In genomic region chr2:28270561-28270960, GRCm38 (mm10) we compare ENCODE assay signal across 9 mouse cellular contexts.
DNase-seq lines count a peak whose midpoint lies in the region; ATAC-seq lines count a peak whose summit lies in the region.
"Had no signal": no experiment of that assay in that cellular context is flagged by ENCODE, and none has a peak within 500 bp of the region (broad histone marks: within the 10 kb centered on the region; RNA-seq: fewer than 3 reads in every experiment).

No protein-coding gene starts in this region.

- no peak for DNase-seq in hindbrain, embryonic 10.5 days (ENCODE audit: low spot score)
- DNase-seq in hindbrain, embryonic 11.5 days (ENCODE audit: low spot score): no peak
- DNase-seq in cerebellum, adult 18-20 months: peak; percentile 58 to 60
- DNase-seq in lung, postnatal 4 days: peak; percentile 41 to 68
- no peak for DNase-seq in layer of hippocampus, adult 18-20 months (ENCODE audit: low spot score in 2 of 2)
- DNase-seq in urinary bladder, postnatal 36 days (ENCODE audit: low spot score in 2 of 2): no peak
- DNase-seq in testis, postnatal 14 days (ENCODE audit: low spot score): no peak

- H3K4me1 ChIP-seq in hindbrain, embryonic 10.5 days (replicated peaks): peaks cover 39% of the 10 kb centered on the region
- H3K4me1 ChIP-seq in hindbrain, embryonic 11.5 days (replicated peaks; ENCODE audit: control insufficient read depth, insufficient read depth, low read length): no peaks in the 10 kb centered on the region; the same call in 1 of the 2 replicates
- H3K4me1 ChIP-seq in forebrain, embryonic 15.5 days: peaks cover 12% of the 10 kb centered on the region

- no peak overlapping the region for H3K9ac ChIP-seq in hindbrain, embryonic 11.5 days (ENCODE audit: low read depth, low read length)
- no peak overlapping the region for H3K9ac ChIP-seq in forebrain, embryonic 15.5 days (replicated peaks)
- H3K9ac ChIP-seq: heart, embryonic 15.5 days had no signal

- no peak overlapping the region for H3K4me2 ChIP-seq in hindbrain, embryonic 11.5 days (replicated peaks; ENCODE audit: low read depth, low read length)
- H3K4me2 ChIP-seq in forebrain, embryonic 15.5 days (replicated peaks): no peak overlapping the region
- H3K4me2 ChIP-seq: heart, embryonic 15.5 days had no signal

- H3K4me3 ChIP-seq in hindbrain, embryonic 10.5 days: no peak overlapping the region
- H3K4me3 ChIP-seq in hindbrain, embryonic 11.5 days (ENCODE audit: low read depth, low read length): no peak overlapping the region
- no peak overlapping the region for H3K4me3 ChIP-seq in forebrain, embryonic 15.5 days
- H3K4me3 ChIP-seq: heart, embryonic 15.5 days had no signal

- H3K27ac ChIP-seq in hindbrain, embryonic 10.5 days: peak overlapping the region; percentile 36; the same call in 1 of the 2 replicates
- H3K27ac ChIP-seq in hindbrain, embryonic 11.5 days (ENCODE audit: low read depth, low read length): no peak overlapping the region
- 0 out of 2 replicates have a peak overlapping the region, but pooled peaks have one; percentile 28 for H3K27ac ChIP-seq in forebrain, embryonic 15.5 days (replicated peaks)
- H3K27ac ChIP-seq: heart, embryonic 15.5 days had no signal

- no peaks in the 10 kb centered on the region for H3K27me3 ChIP-seq in hindbrain, embryonic 10.5 days (ENCODE audit: insufficient read depth, poor library complexity, severe bottlenecking)
- H3K27me3 ChIP-seq in hindbrain, embryonic 11.5 days (ENCODE audit: control insufficient read depth, insufficient read depth, low read length): no peaks in the 10 kb centered on the region
- H3K27me3 ChIP-seq in forebrain, embryonic 15.5 days: no peaks in the 10 kb centered on the region
- H3K27me3 ChIP-seq: heart, embryonic 15.5 days had no signal

- ATAC-seq in hindbrain, embryonic 11.5 days (ENCODE audit: low FRiP score): no peak
- ATAC-seq in forebrain, embryonic 15.5 days (replicated peaks): no peak

- H3K9me3 ChIP-seq in hindbrain, embryonic 10.5 days: no peaks in the 10 kb centered on the region
- H3K9me3 ChIP-seq in hindbrain, embryonic 11.5 days (ENCODE audit: control insufficient read depth, low read length): no peaks in the 10 kb centered on the region
- H3K9me3 ChIP-seq in forebrain, embryonic 15.5 days: no peaks in the 10 kb centered on the region
- H3K9me3 ChIP-seq: heart, embryonic 15.5 days had no signal

- no peaks in the 10 kb centered on the region for H3K36me3 ChIP-seq in hindbrain, embryonic 10.5 days
- H3K36me3 ChIP-seq in hindbrain, embryonic 11.5 days (ENCODE audit: control insufficient read depth, insufficient read depth, low read length): no peaks in the 10 kb centered on the region
- no peaks in the 10 kb centered on the region for H3K36me3 ChIP-seq in forebrain, embryonic 15.5 days
- H3K36me3 ChIP-seq: heart, embryonic 15.5 days had no signal

- WGBS in hindbrain, embryonic 10.5 days: 6% methylated on average over 4 of the region's 4 CpGs
- WGBS in hindbrain, embryonic 11.5 days: 12% methylated on average over 4 of the region's 4 CpGs
- 1% methylated on average over 4 of the region's 4 CpGs for WGBS in forebrain, embryonic 15.5 days

Comparison
In these comparisons a context has a peak if more than half of its experiments do, and no peak if none do; other contexts are left out.
1. DNase-seq: peak in cerebellum, adult 18-20 months (2 of 2) and lung, postnatal 4 days (2 of 2); none in hindbrain, embryonic 10.5 days (single experiment), hindbrain, embryonic 11.5 days (single experiment), layer of hippocampus, adult 18-20 months (0 of 2), urinary bladder, postnatal 36 days (0 of 2) and testis, postnatal 14 days (single experiment).